7 mouse cellular contexts compared by ENCODE assay signal in genomic region chr14:8003727-8004670, GRCm38 (mm10). TPM values are rescaled to one million over a fixed set of nuclear protein-coding genes. Genes with fewer than 3 reads are reported as not detected.
DNase-seq lines count a peak whose midpoint lies in the region; ATAC-seq lines count a peak whose summit lies in the region.

No protein-coding gene starts in this region.

- peak overlapping the region; percentile 79 for H3K4me2 ChIP-seq in forebrain, embryonic 12.5 days
- peak overlapping the region; percentile 77 for H3K4me2 ChIP-seq in limb, embryonic 12.5 days
- H3K4me2 ChIP-seq in stomach, embryonic 16.5 days (ENCODE audit: low read depth, low read length): peak overlapping the region; percentile 89

- intact Hi-C loops in gastrocnemius, postnatal 14 days (cut with DNase I; ENCODE audit: low total_unique reads): no loop called here

- H3K9me3 ChIP-seq in forebrain, embryonic 12.5 days: no peaks in the 10 kb centered on the region
- no peaks in the 10 kb centered on the region for H3K9me3 ChIP-seq in limb, embryonic 12.5 days
- no peaks in the 10 kb centered on the region for H3K9me3 ChIP-seq in stomach, embryonic 16.5 days (replicated peaks; ENCODE audit: control insufficient read depth, low read length)

- peak overlapping the region; percentile 70 for H3K9ac ChIP-seq in forebrain, embryonic 12.5 days
- H3K9ac ChIP-seq in limb, embryonic 12.5 days (replicated peaks): peak overlapping the region; percentile 61
- H3K9ac ChIP-seq in stomach, embryonic 16.5 days (ENCODE audit: low read length): peak overlapping the region; percentile 73

- no peaks in the 10 kb centered on the region for H3K36me3 ChIP-seq in forebrain, embryonic 12.5 days (replicated peaks)
- no peaks in the 10 kb centered on the region for H3K36me3 ChIP-seq in limb, embryonic 12.5 days
- H3K36me3 ChIP-seq in stomach, embryonic 16.5 days (ENCODE audit: control insufficient read depth, insufficient read depth, low read length): no peaks in the 10 kb centered on the region

- ATAC-seq in forebrain, embryonic 12.5 days (ENCODE audit: low FRiP score): no peak
- ATAC-seq in limb, embryonic 12.5 days (ENCODE audit: insufficient number of reproducible peaks, insufficient read depth, low FRiP score, low TSS enrichment, low read depth): no peak
- no peak for ATAC-seq in stomach, embryonic 16.5 days (ENCODE audit: insufficient read depth, low FRiP score)

- 43% methylated on average over 18 of the region's 18 CpGs for WGBS in forebrain, embryonic 12.5 days
- WGBS in limb, embryonic 12.5 days: 50% methylated on average over 18 of the region's 18 CpGs
- 35% methylated on average over 18 of the region's 18 CpGs for WGBS in stomach, embryonic 16.5 days

- H3K27ac ChIP-seq in forebrain, embryonic 12.5 days: no peak overlapping the region
- H3K27ac ChIP-seq in limb, embryonic 12.5 days: no peak overlapping the region
- no peak overlapping the region for H3K27ac ChIP-seq in stomach, embryonic 16.5 days (ENCODE audit: low read length)

- H3K4me3 ChIP-seq in forebrain, embryonic 12.5 days (replicated peaks): peak overlapping the region; percentile 64
- H3K4me3 ChIP-seq in limb, embryonic 12.5 days (replicated peaks): peak overlapping the region; percentile 55
- H3K4me3 ChIP-seq in stomach, embryonic 16.5 days (replicated peaks; ENCODE audit: low read length): peak overlapping the region; percentile 72

- peaks cover 38% of the 10 kb centered on the region for H3K27me3 ChIP-seq in forebrain, embryonic 12.5 days
- peaks cover 41% of the 10 kb centered on the region for H3K27me3 ChIP-seq in limb, embryonic 12.5 days
- H3K27me3 ChIP-seq in stomach, embryonic 16.5 days (ENCODE audit: control insufficient read depth, insufficient read depth, low read length): no peaks in the 10 kb centered on the region

- H3K4me1 ChIP-seq in forebrain, embryonic 12.5 days: peaks cover 15% of the 10 kb centered on the region
- H3K4me1 ChIP-seq in limb, embryonic 12.5 days (replicated peaks): peaks cover 49% of the 10 kb centered on the region
- 0 out of 2 replicates have a peak, but pooled peaks cover 11% of the 10 kb centered on the region for H3K4me1 ChIP-seq in stomach, embryonic 16.5 days (ENCODE audit: control insufficient read depth, insufficient read depth, low read length)

- peak; percentile 18 for DNase-seq in right cerebral cortex, postnatal 25 days
- DNase-seq in right cerebral cortex, postnatal 36 days (ENCODE audit: low spot score in 2 of 2): no peak
- DNase-seq in gastrocnemius, postnatal 14 days: no peak
- DNase-seq in urinary bladder, adult 2 months (ENCODE audit: low spot score): no peak

RNA-seq across cellular contexts. Expression of gene Abhd6, which starts 1.3 kb away (rescaled TPM):
- 18.8 and 21.4 TPM in 2 replicates for polyA plus RNA-seq in forebrain, embryonic 12.5 days (2016; fragmentation: Nextera tagmentation; extraction: Ambion mirVana)
- polyA plus RNA-seq in limb, embryonic 12.5 days (2016; fragmentation: Nextera tagmentation; extraction: Ambion mirVana): 17.8 and 18.4 TPM in 2 replicates
- polyA plus RNA-seq in stomach, embryonic 16.5 days (2015; fragmentation: Nextera tagmentation; extraction: Ambion mirVana): 28.3 and 34.6 TPM in 2 replicates
- total RNA-seq in gastrocnemius, postnatal 14 days (2021): 1 to 10 TPM; 2.9 to 3.1 TPM
- polyA plus RNA-seq in urinary bladder, adult 2 months (2012; rRNA removed): 30.7 and 33.5 TPM in 2 replicates

RNA-seq across cellular contexts. Expression of gene Dnase1l3, which starts 9.6 kb away (rescaled TPM):
- not detected in 2 replicates for polyA plus RNA-seq in forebrain, embryonic 12.5 days (2016; fragmentation: Nextera tagmentation; extraction: Ambion mirVana)
- not detected in 2 replicates for polyA plus RNA-seq in limb, embryonic 12.5 days (2016; fragmentation: Nextera tagmentation; extraction: Ambion mirVana)
- polyA plus RNA-seq in stomach, embryonic 16.5 days (2015; fragmentation: Nextera tagmentation; extraction: Ambion mirVana): 2.3 and 3.0 TPM in 2 replicates
- under 1 TPM in 1 of 2 experiments, not detected in 1; 0.10 TPM for total RNA-seq in gastrocnemius, postnatal 14 days (2021)
- polyA plus RNA-seq in urinary bladder, adult 2 months (2012; rRNA removed): 0.52 and 0.68 TPM in 2 replicates

RNA-seq across cellular contexts. Expression of gene Gm45521, which starts 46.9 kb away (rescaled TPM):
- 0.42 TPM in 1 of 2 replicates, not detected in the other for polyA plus RNA-seq in forebrain, embryonic 12.5 days (2016; fragmentation: Nextera tagmentation; extraction: Ambion mirVana)
- not detected in 2 replicates for polyA plus RNA-seq in limb, embryonic 12.5 days (2016; fragmentation: Nextera tagmentation; extraction: Ambion mirVana)
- polyA plus RNA-seq in stomach, embryonic 16.5 days (2015; fragmentation: Nextera tagmentation; extraction: Ambion mirVana): not detected in 2 replicates
- total RNA-seq in gastrocnemius, postnatal 14 days (2021): not detected
- polyA plus RNA-seq in urinary bladder, adult 2 months (2012; rRNA removed): not detected in 2 replicates
